Mouse (Mus musculus) CH12.LX (cell line): ENCODE results near the gene 4930402K13Rik. TPM values are rescaled to one million over a fixed set of nuclear protein-coding genes. Genes with fewer than 3 reads are reported as not detected.
A peak's percentile ranks its signal among the peaks of the same experiment; 100 is the strongest.
"Not testable (repeated sequence)": the region's sequence is repeated elsewhere in the genome, so short reads cannot be mapped to it uniquely, and the experiment has no call there.

Source experiments
- DNase-seq: peaks from one replicate; pipeline ENCODE4 v3.0.0-alpha.2; 2013; ENCODE audit errors: extremely low read depth
- H3K27ac ChIP-seq: 2 replicates; pipeline ENCODE4 v1.5.1; 2012; ENCODE audit warnings: low read depth, mild to moderate bottlenecking, control low read depth, moderate library complexity; ENCODE audit not compliant: insufficient read depth
- H3K27me3 ChIP-seq: replicated peaks from 2 replicates; pipeline ENCODE3; 2012; ENCODE audit warnings: inconsistent platforms
- H3K36me3 ChIP-seq, 2 experiments: replicated peaks in 1 of 2; 2 replicates each; pipeline versions ENCODE3 to v1.6.1; 2012; ENCODE audit warnings: inconsistent platforms in 1 of 2, low read length in 1 of 2, mild to moderate bottlenecking in 1 of 2, mixed read lengths in 1 of 2, moderate library complexity in 1 of 2; ENCODE audit not compliant: control insufficient read depth in 1 of 2, insufficient read depth in 1 of 2
- H3K4me1 ChIP-seq, 2 experiments: 2 replicates each; pipeline ENCODE4 v1.6.1; 2012; ENCODE audit warnings: inconsistent platforms in 1 of 2, moderate library complexity in 1 of 2; ENCODE audit not compliant: insufficient read depth in 2 of 2, control insufficient read depth in 1 of 2
- H3K4me2 ChIP-seq: 2 replicates; pipeline ENCODE4 v1.6.1; 2012; ENCODE audit warnings: low read depth, mild to moderate bottlenecking, control low read depth; ENCODE audit not compliant: poor library complexity, insufficient read depth, severe bottlenecking
- H3K4me3 ChIP-seq, 3 experiments: fragments of 150-350 bp in 1 of 3; sonication (generic) in 1 of 3; replicated peaks in 1 of 3; 2 replicates each; pipeline versions ENCODE3 to v1.5.1; 2011 to 2012; ENCODE audit warnings: low read depth in 2 of 3, low read length in 2 of 3, mild to moderate bottlenecking in 2 of 3, moderate library complexity in 2 of 3, control low read depth in 1 of 3, improper control_type of control experiment in 1 of 3, inconsistent platforms in 1 of 3, mixed read lengths in 1 of 3; ENCODE audit not compliant: poor library complexity in 1 of 3
- H3K79me2 ChIP-seq: replicated peaks from 2 replicates; pipeline ENCODE4 v1.6.1; 2012; ENCODE audit warnings: mild to moderate bottlenecking, moderate library complexity; ENCODE audit not compliant: control insufficient read depth, poor library complexity, insufficient read depth, severe bottlenecking; ENCODE audit errors: extremely low read depth
- H3K9ac ChIP-seq: 2 replicates; pipeline ENCODE4 v1.6.1; 2012; ENCODE audit warnings: low read depth, mild to moderate bottlenecking, control low read depth, moderate library complexity; ENCODE audit not compliant: insufficient read depth
- H3K9me3 ChIP-seq: replicated peaks from 2 replicates; pipeline ENCODE3; 2012; ENCODE audit warnings: low read length, inconsistent platforms, mixed read lengths
- BHLHE40 ChIP-seq: IDR thresholded peaks from 2 replicates; pipeline ENCODE4 v1.6.1; 2011; ENCODE audit warnings: mild to moderate bottlenecking, low read depth, low read length, improper control_type of control experiment
- CHD1 ChIP-seq: IDR thresholded peaks from 2 replicates; pipeline ENCODE4 v1.6.1; 2012; ENCODE audit warnings: low read depth, low read length, improper control_type of control experiment, inconsistent platforms
- CTCF ChIP-seq, 2 experiments: IDR thresholded peaks in 1 of 2; conservative IDR thresholded peaks in 1 of 2; 2 replicates each; pipeline ENCODE4 v1.5.1; 2011 to 2012; ENCODE audit warnings: low read depth in 2 of 2, low read length in 2 of 2, improper control_type of control experiment in 1 of 2, inconsistent platforms in 1 of 2, mild to moderate bottlenecking in 1 of 2, moderate library complexity in 1 of 2
- GABPA ChIP-seq: IDR thresholded peaks from 2 replicates; pipeline ENCODE4 v1.6.1; 2012; ENCODE audit warnings: low read depth, low read length, improper control_type of control experiment, inconsistent platforms; ENCODE audit not compliant: insufficient replicate concordance
- HCFC1 ChIP-seq: IDR thresholded peaks from 2 replicates; pipeline ENCODE4 v1.6.1; 2012; ENCODE audit warnings: low read depth, mild to moderate bottlenecking, inconsistent platforms, low read length, improper control_type of control experiment
- IRF4 ChIP-seq: IDR thresholded peaks from 2 replicates; pipeline ENCODE4 v1.6.1; 2014; ENCODE audit warnings: low read depth, mild to moderate bottlenecking, inconsistent platforms, low read length, improper control_type of control experiment
- JUN ChIP-seq: IDR thresholded peaks from 2 replicates; pipeline ENCODE4 v1.6.1; 2011; ENCODE audit warnings: low read depth, mild to moderate bottlenecking, low read length, improper control_type of control experiment, moderate library complexity; ENCODE audit not compliant: insufficient read depth
- JUND ChIP-seq: conservative IDR thresholded peaks from 2 replicates; pipeline ENCODE4 v1.6.1; 2011; ENCODE audit warnings: low read depth, low read length, improper control_type of control experiment
- MAFK ChIP-seq: IDR thresholded peaks from 2 replicates; pipeline ENCODE4 v1.6.1; 2011; ENCODE audit warnings: low read length, improper control_type of control experiment; ENCODE audit not compliant: insufficient replicate concordance
- MAZ ChIP-seq: IDR thresholded peaks from 2 replicates; pipeline ENCODE4 v1.6.1; 2012; ENCODE audit warnings: low read depth, mild to moderate bottlenecking, inconsistent platforms, low read length, improper control_type of control experiment, moderate library complexity
- MEF2A ChIP-seq: IDR thresholded peaks from 2 replicates; pipeline ENCODE4 v1.6.1; 2014; ENCODE audit warnings: low read depth, mild to moderate bottlenecking, inconsistent platforms, low read length, improper control_type of control experiment, borderline replicate concordance
- MYC ChIP-seq: IDR thresholded peaks from 2 replicates; pipeline ENCODE4 v1.6.1; 2011; ENCODE audit warnings: low read depth, mild to moderate bottlenecking, improper control_type of control experiment, low read length
- NELFE ChIP-seq: IDR thresholded peaks from 2 replicates; pipeline ENCODE4 v1.6.1; 2011; ENCODE audit warnings: low read depth, low read length, improper control_type of control experiment
- NRF1 ChIP-seq: IDR thresholded peaks from 2 replicates; pipeline ENCODE4 v1.6.1; 2014; ENCODE audit warnings: low read depth, mild to moderate bottlenecking, inconsistent platforms, low read length, improper control_type of control experiment, moderate library complexity
- POLR2A ChIP-seq: IDR thresholded peaks from 2 replicates; pipeline ENCODE4 v1.6.1; 2011; ENCODE audit warnings: low read depth, mild to moderate bottlenecking, improper control_type of control experiment, low read length
- POLR2AphosphoS2 ChIP-seq: IDR thresholded peaks from 2 replicates; pipeline ENCODE4 v1.6.1; 2011; ENCODE audit warnings: low read depth, low read length, improper control_type of control experiment
- RAD21 ChIP-seq: IDR thresholded peaks from 2 replicates; pipeline ENCODE4 v1.6.1; 2011; ENCODE audit warnings: low read depth, mild to moderate bottlenecking, low read length, improper control_type of control experiment, moderate library complexity
- SMC3 ChIP-seq: IDR thresholded peaks from 2 replicates; pipeline ENCODE4 v1.6.1; 2011; ENCODE audit warnings: low read depth, low read length, improper control_type of control experiment
- UBTF ChIP-seq: IDR thresholded peaks from 2 replicates; pipeline ENCODE4 v1.6.1; 2012; ENCODE audit warnings: low read depth, mild to moderate bottlenecking, inconsistent platforms, low read length, improper control_type of control experiment, moderate library complexity
- USF2 ChIP-seq: conservative IDR thresholded peaks from 2 replicates; pipeline ENCODE4 v1.6.1; 2011; ENCODE audit warnings: low read depth, low read length, improper control_type of control experiment
- ZC3H11A ChIP-seq: IDR thresholded peaks from 2 replicates; pipeline ENCODE4 v1.6.1; 2012; ENCODE audit warnings: low read depth, mild to moderate bottlenecking, inconsistent platforms, low read length, improper control_type of control experiment
- ZKSCAN1 ChIP-seq: IDR thresholded peaks from 2 replicates; pipeline ENCODE4 v1.6.1; 2012; ENCODE audit warnings: low read depth, inconsistent platforms, low read length, improper control_type of control experiment, borderline replicate concordance
- ZNF384 ChIP-seq: IDR thresholded peaks from 2 replicates; pipeline ENCODE4 v1.6.1; 2012; ENCODE audit warnings: low read depth, low read length, improper control_type of control experiment, inconsistent platforms
- dilution Hi-C: fragments of 300-500 bp; cut with MboI; formaldehyde crosslinking; loops from 2 replicates; pipeline ENCODE4 v1.14.3; 2020; ENCODE audit warnings: low sequenced_read_pairs; ENCODE audit not compliant: extremely low pct_unique_long_range_greater_than_20kb, extremely low pct_ligation_motif_present
- in situ Hi-C: fragments of 300-500 bp; cut with MboI; formaldehyde crosslinking; loops from 3 replicates; pipeline ENCODE4 v1.14.3; 2019; ENCODE audit warnings: low sequenced_read_pairs, low pct_ligation_motif_present, low pct_unique_long_range_greater_than_20kb, mixed read lengths
- polyA plus RNA-seq: library from polyadenylated mRNA; unstranded; fragments of >175 nt; gene quantifications from 2 replicates; pipeline ENCODE4 v1.2.1, GENCODE M21; 2012; ENCODE audit warnings: low read depth; ENCODE audit not compliant: insufficient read length
- total RNA-seq, 2 experiments: library from RNA; depleted of rRNA; stranded (reverse); fragments of 300-350 nt in 1 of 2; fragments of >200 nt in 1 of 2; gene quantifications; 2 replicates each; pipeline ENCODE4 v1.2.3; 2012 to 2014

The 4930402K13Rik gene
- total RNA-seq (2012; rRNA removed) (not detected in 2 replicates), total RNA-seq (2014; rRNA removed) (not detected in 2 replicates), polyA plus RNA-seq (not detected in 2 replicates)

DNA sequence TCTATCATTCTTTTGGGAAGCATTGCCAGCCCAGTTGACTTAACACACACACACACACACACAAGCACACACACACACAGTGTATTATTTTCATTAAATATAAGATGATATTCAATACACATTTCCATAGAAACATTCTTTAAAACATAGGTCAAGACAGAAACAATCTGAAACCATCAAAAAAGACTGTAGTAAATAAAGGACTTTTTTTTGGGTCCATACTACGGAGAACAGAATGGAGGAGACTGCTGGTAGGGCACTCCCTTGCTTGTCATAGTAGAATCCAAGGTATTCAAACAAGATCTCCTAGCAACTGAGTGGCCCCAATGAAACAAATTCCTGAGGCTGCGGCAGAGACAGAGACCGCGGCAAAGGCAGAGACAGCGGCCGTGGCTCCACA is at the start of gene 4930402K13Rik:
4930402K13Rik (plus strand) TSS at position 301 of the 400 bp plus-strand sequence.
- dilution Hi-C loops (no loop called here), in situ Hi-C loops (no loop called here)
- TF ChIP-seq HCFC1 = no peak
- no peak for TF ChIP-seq ZKSCAN1
- TF ChIP-seq JUND = no peak
- no peak for TF ChIP-seq IRF4
- TF ChIP-seq MAZ = no peak
- DNase-seq = no peak
- Histone ChIP-seq H3K4me2 (no peak within 1 kb of the TSS), H3K27ac (no peak within 1 kb of the TSS), H3K4me3 (no peak within 1 kb of the TSS), H3K27me3 (no peaks in the 10 kb centered on the region), H3K36me3 (no peaks in the 10 kb centered on the region), H3K9me3 (no peaks in the 10 kb centered on the region), H3K4me1 (no peaks in the 10 kb centered on the region), H3K79me2 (no peaks in the 10 kb centered on the region), H3K9ac (no peak within 1 kb of the TSS)

DNA sequence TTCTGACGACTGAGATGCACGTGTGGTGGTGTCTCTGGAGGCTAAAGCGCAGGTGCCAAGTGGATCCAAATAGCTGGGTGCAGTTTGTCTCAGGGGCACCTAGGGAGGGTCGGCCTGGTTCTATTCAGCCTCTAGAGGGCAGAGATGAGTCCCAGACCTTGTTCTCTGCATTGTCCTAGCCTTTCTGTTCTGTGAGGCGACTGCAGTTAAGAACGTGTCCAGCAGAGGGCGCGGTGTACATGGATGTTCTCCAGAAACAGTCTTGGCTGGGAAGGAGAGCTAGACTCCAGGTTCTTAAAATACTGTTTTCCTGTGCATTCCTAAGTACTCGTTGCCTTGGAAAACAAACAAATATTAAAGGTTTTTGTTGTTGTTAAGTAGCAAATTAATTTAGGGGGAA is 43.4 kb upstream of the 4930402K13Rik start:
- H3K27me3 ChIP-seq, H3K9me3 ChIP-seq, in situ Hi-C loops, H3K79me2 ChIP-seq, H3K36me3 ChIP-seq, H3K27ac ChIP-seq, H3K4me1 ChIP-seq, H3K4me2 ChIP-seq, H3K9ac ChIP-seq, H3K4me3 ChIP-seq, dilution Hi-C loops: not testable (repeated sequence)
- peak; percentile 3 for DNase-seq
- peak in 1 of 2 experiments; percentile 52; a peak in 2 of 4 replicates for TF ChIP-seq CTCF (conservative IDR thresholded peaks at IDR 0.05 in 1 of 2, IDR thresholded peaks at IDR 0.05 in 1 of 2; ENCODE audit: low read depth in 2 of 2, low read length in 2 of 2)

- TF ChIP-seq JUND (no peak), POLR2A (no peak), NELFE (no peak), SMC3 (no peak), ZNF384 (no peak), HCFC1 (no peak), CHD1 (no peak), JUN (no peak), MYC (no peak), ZC3H11A (no peak), BHLHE40 (no peak), USF2 (no peak), MEF2A (no peak), UBTF (no peak), GABPA (no peak), RAD21 (no peak), MAFK (no peak), POLR2AphosphoS2 (no peak), NRF1 (no peak)
- H3K27me3 ChIP-seq = no peaks in the 10 kb centered on the region
- no peak overlapping the region for H3K4me2 ChIP-seq
- DNase-seq = no peak
- H3K9ac ChIP-seq = no peak overlapping the region
- in situ Hi-C loops (no loop called here), dilution Hi-C loops (no loop called here)
- H3K9me3 ChIP-seq = no peaks in the 10 kb centered on the region
- H3K4me3 ChIP-seq = no peak overlapping the region
- no peaks in the 10 kb centered on the region for H3K4me1 ChIP-seq
- H3K36me3 ChIP-seq = no peaks in the 10 kb centered on the region
- no peaks in the 10 kb centered on the region for H3K79me2 ChIP-seq
- H3K27ac ChIP-seq = no peak overlapping the region
Observed at GRCm38 (mm10) chrX:9062101-9062500, 42.3 kb upstream of the 4930402K13Rik start.

DNA sequence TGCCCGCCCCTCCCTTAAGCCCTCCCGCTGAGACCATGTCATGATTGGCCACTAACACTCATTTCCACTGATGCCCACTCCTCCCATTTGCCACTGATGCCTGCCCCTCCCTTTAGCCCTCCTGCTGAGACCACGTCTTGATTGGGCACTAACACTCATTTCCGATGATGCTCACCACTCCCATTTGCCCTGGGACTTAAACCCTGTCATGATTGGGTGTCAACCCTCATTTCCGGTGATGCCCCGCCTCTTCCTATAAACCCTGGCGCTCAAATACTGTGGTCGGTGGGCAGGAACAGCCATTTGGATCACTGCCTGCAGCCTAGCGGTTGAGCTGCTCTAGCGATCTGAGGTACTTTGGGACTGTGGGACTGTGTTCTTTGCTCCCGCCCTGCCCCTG is 41.6 kb upstream of the 4930402K13Rik start, which contains the start of gene Fthl17f:
Fthl17f (plus strand) TSS at position 301 of the 400 bp plus-strand sequence.
- H3K9me3 ChIP-seq, H3K27me3 ChIP-seq, H3K4me1 ChIP-seq, H3K27ac ChIP-seq, in situ Hi-C loops, dilution Hi-C loops, H3K36me3 ChIP-seq, H3K79me2 ChIP-seq, H3K9ac ChIP-seq, DNase-seq, H3K4me2 ChIP-seq, H3K4me3 ChIP-seq: not testable (repeated sequence)
